Mouse (Mus musculus) kidney, embryonic 16.5 days (tissue): ENCODE measurements at regions not wholly inside any gene's neighbourhood (a gene's known extent, or its start where the extent isn't known, plus 50 kb on each side); places are given as distances from the start of the nearest gene placed in this dataset.
A peak's percentile ranks its signal among the peaks of the same experiment; 100 is the strongest.

Source experiments
- ATAC-seq: fragments of 200-750 bp; cut with Nextera tagmentation; 2 replicates; pipeline ENCODE4 v1.8.0; 2017; ENCODE audit warnings: moderate TSS enrichment; ENCODE audit not compliant: low FRiP score, low TSS enrichment
- H3K27ac ChIP-seq: fragments of 300-500 bp; sonication (generic); 2 replicates; pipeline ENCODE4 v1.5.1; 2014; ENCODE audit warnings: low read length
- H3K27me3 ChIP-seq: fragments of 300-500 bp; sonication (generic); 2 replicates; pipeline ENCODE4 v1.6.1; 2014; ENCODE audit warnings: low read length, control low read depth, mixed read lengths; ENCODE audit not compliant: insufficient read depth
- H3K36me3 ChIP-seq: fragments of 300-500 bp; sonication (generic); 2 replicates; pipeline ENCODE4 v1.6.1; 2014; ENCODE audit warnings: low read length, control low read depth, mixed read lengths; ENCODE audit not compliant: insufficient read depth
- H3K4me1 ChIP-seq: fragments of 300-500 bp; sonication (generic); 2 replicates; pipeline ENCODE4 v1.6.1; 2014; ENCODE audit warnings: low read length, control low read depth, mixed read lengths; ENCODE audit not compliant: insufficient read depth
- H3K4me2 ChIP-seq: fragments of 300-500 bp; sonication (generic); replicated peaks from 2 replicates; pipeline ENCODE4 v1.6.1; 2014; ENCODE audit warnings: low read depth, low read length
- H3K4me3 ChIP-seq: fragments of 300-500 bp; sonication (generic); 2 replicates; pipeline ENCODE4 v1.5.1; 2014; ENCODE audit warnings: mild to moderate bottlenecking, low read length
- H3K9ac ChIP-seq: fragments of 300-500 bp; sonication (generic); replicated peaks from 2 replicates; pipeline ENCODE4 v1.6.1; 2014; ENCODE audit warnings: low read length
- H3K9me3 ChIP-seq: fragments of 300-500 bp; sonication (generic); 2 replicates; pipeline ENCODE4 v1.6.1; 2016; ENCODE audit warnings: low read length, control low read depth
- WGBS: fragments of 180-500 bp; shearing (Covaris S2); extraction: QIAGEN DNeasy Blood & Tissue Kit; methylation state at CpG from one replicate; pipeline ENCODE4 v1.1.7; 2014; 5-methylcytosine and 5-hydroxymethylcytosine counted together

DNA sequence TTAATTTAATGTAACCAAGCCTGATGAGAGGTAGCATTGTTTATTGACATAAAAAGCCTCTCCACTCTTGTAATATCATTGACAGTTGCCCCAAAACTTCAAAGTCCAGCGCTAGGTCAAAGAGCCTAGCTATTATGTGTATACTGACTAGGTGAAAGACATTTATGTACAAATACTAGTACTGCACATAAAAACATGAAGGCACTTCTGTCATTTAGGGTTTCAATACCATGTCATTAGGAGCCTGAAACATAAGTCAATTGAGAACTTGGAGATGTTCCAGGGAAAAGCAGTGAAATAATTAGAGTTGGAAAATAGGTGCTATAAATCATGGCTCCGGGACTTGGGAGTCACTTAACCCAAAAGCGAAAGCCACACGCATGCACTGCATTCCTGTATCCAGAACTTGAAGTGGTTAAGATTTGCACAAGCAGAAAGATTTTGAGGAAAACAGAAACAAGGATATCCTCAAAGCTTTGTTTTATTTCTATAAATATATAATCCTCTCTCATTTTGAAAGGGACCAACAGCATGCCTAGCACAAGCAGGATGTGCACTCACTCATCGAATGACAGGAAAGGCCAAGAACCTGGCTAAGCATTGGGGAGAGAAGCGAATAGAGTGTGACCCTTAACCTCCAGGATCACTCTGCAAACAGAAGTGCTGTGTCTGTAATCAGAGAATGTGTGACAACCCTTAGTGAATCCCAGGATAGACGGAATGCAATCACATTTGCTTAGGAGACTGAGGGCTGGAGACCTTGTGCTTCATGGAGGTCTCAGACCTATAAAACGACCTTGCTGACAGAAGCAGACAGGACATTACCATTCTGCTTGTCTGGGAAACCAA lies 176.3 kb upstream of the Crim1 start:
- no peaks in the 10 kb centered on the region for H3K9me3 ChIP-seq
- H3K27ac ChIP-seq, result no peak overlapping the region
- no peak overlapping the region for H3K4me3 ChIP-seq
- 13% methylated on average over 8 of the region's 8 CpGs for WGBS
- ATAC-seq, result no peak; the same call in 1 of the 2 replicates
- no peak overlapping the region for H3K9ac ChIP-seq
- H3K36me3 ChIP-seq, result no peaks in the 10 kb centered on the region
- no peaks in the 10 kb centered on the region for H3K27me3 ChIP-seq
- H3K4me2 ChIP-seq, result no peak overlapping the region
- peaks cover 7% of the 10 kb centered on the region for H3K4me1 ChIP-seq

DNA sequence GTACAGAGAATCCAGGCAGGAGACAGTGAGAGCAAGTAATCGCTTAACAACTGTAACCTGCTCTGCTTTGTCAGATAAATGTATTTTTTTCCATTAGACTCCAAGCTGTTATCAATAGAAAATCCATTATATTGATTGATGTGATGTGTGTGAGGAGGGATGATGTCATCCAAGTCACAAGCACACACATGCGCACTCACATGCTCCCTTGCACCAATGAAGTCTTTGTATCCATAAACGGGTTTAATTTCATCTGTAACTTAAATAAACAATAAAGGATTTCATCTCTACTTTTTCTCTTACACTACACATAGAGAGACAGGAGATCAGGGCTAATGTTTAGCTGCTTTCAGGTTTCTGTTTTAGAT lies 175.7 kb upstream of the Crim1 start:
- WGBS, result 47% methylated on average over 3 of the region's 3 CpGs

DNA sequence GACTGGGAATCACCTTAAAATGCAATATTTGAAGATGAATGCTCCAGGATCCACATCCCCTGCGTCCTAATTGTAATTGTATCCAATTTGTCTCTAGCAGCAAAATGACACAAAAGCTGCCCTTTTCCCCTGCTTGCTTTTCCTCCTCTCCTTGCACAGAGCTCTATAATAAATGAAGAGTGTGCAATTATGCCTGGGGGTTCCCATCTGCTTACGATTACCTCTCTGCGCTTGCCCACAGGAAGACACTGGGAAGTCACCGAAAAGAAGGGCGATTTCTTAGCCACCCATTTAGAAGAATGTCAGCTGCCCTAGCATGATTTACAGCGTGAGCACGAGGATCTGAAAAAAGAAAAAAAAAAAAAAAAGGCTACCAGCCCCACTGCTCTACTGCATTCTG lies 174.8 kb upstream of the Crim1 start:
- H3K4me2 ChIP-seq, result no peak overlapping the region
- H3K4me3 ChIP-seq, result no peak overlapping the region
- WGBS, result 61% methylated on average over 7 of the region's 7 CpGs
- no peak overlapping the region for H3K27ac ChIP-seq
- H3K4me1 ChIP-seq, result peaks cover 7% of the 10 kb centered on the region
- H3K9ac ChIP-seq, result no peak overlapping the region
- no peaks in the 10 kb centered on the region for H3K27me3 ChIP-seq
- H3K9me3 ChIP-seq, result no peaks in the 10 kb centered on the region
- no peak for ATAC-seq
- H3K36me3 ChIP-seq, result no peaks in the 10 kb centered on the region

More for the DNA sequence above, 175.7 kb upstream of the Crim1 start:
- Histone ChIP-seq H3K27me3 (no peaks in the 10 kb centered on the region), H3K9ac (no peak overlapping the region), H3K4me3 (no peak overlapping the region), H3K36me3 (no peaks in the 10 kb centered on the region), H3K27ac (no peak overlapping the region), H3K4me2 (no peak overlapping the region), H3K9me3 (no peaks in the 10 kb centered on the region), H3K4me1 (peaks cover 7% of the 10 kb centered on the region)
- ATAC-seq, result no peak

DNA sequence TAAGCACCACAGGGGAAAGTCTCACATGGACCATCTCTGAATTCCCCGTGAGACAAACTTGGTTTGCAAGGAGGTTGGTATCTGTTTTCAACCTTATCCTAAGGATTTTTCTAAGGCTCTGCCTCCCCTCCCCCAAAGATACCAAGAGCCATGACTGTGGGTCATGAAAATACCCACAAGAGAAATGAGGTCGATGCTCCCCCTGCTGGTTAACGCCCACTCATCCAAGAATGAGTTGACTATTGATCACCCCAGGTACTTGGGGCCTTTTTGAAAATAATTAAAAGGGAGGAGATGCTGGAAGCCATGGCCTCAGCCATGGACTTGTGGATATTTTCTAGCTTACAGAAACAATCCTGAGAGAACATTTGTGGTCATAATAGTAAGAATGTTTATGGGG lies 164.4 kb upstream of the Crim1 start:
- H3K4me1 ChIP-seq, result no peaks in the 10 kb centered on the region
- no peak overlapping the region for H3K9ac ChIP-seq
- no peaks in the 10 kb centered on the region for H3K36me3 ChIP-seq
- no peak overlapping the region for H3K4me3 ChIP-seq
- no peak for ATAC-seq
- H3K27ac ChIP-seq, result no peak overlapping the region
- H3K4me2 ChIP-seq, result no peak overlapping the region
- no peaks in the 10 kb centered on the region for H3K9me3 ChIP-seq
- 72% methylated on average over 3 of the region's 3 CpGs for WGBS
- no peaks in the 10 kb centered on the region for H3K27me3 ChIP-seq

DNA sequence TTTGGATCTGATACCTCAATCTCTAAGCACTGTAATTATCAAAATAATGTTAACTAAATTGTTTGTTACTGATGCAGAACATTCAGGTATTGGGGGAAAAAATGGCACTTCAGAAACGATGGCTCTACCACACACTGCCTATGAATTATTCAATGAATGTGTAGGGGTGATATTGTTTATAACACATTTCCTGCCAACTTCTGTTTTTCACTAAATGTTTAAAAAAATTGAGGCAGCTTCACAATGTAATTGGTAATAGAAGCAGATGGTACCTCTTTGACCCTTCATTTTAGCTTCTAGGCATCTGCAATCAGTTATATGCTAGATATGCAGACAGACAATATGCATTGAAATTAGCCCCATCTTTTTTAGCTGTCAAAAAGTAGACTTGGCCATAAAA lies 159.7 kb upstream of the Crim1 start:
- no peak overlapping the region for H3K27ac ChIP-seq
- no peak for ATAC-seq

DNA sequence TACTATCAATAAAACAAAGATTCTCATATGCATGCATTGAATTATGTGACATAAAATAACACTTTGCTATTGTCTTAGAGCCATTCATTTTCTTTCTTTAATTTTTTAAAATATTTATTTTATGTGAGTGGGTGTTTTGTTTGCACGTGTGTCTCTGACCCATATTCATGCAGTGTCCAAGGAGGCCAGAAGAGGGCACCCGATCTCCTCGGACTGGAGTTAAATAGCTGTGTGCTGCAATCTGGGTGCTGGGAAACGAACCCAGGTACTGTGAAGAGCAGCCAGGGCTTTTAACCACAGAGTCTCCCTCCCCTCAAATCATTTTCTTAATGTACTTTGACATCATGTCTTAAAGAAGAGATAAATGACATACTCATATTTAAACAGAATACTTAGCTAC lies 158.8 kb upstream of the Crim1 start:
- H3K36me3 ChIP-seq, result no peaks in the 10 kb centered on the region
- H3K4me3 ChIP-seq, result no peak overlapping the region
- H3K27ac ChIP-seq, result no peak overlapping the region
- no peak for ATAC-seq
- WGBS, result 78% methylated on average over 4 of the region's 4 CpGs
- H3K27me3 ChIP-seq, result no peaks in the 10 kb centered on the region
- H3K4me1 ChIP-seq, result no peaks in the 10 kb centered on the region
- no peaks in the 10 kb centered on the region for H3K9me3 ChIP-seq
- H3K4me2 ChIP-seq, result no peak overlapping the region
- no peak overlapping the region for H3K9ac ChIP-seq

More for the DNA sequence above, 159.7 kb upstream of the Crim1 start:
- Histone ChIP-seq H3K4me2 (no peak overlapping the region), H3K4me1 (no peaks in the 10 kb centered on the region), H3K36me3 (no peaks in the 10 kb centered on the region), H3K9me3 (no peaks in the 10 kb centered on the region), H3K9ac (no peak overlapping the region), H3K27me3 (no peaks in the 10 kb centered on the region), H3K4me3 (no peak overlapping the region)
- WGBS, result 76% methylated on average over 1 of the region's 1 CpGs

DNA sequence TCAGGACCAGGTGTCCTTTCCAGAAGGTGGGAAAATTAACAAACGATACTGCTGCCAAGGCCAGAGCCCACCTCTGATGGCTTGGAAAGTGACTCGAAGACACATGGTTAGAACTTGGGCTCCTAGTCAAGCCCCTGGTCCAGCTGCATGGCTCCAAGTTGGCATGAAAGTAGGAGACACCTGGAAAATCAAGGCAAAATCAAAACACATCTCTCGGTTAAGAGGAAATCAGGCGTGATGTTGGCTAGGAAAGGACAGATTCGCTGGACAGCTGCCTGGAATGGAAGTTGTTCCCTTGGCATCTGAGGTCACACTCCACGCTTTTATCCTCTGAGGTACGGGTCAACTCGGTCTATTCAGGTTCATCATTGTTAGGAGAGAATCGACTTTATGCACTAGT lies 150.3 kb upstream of the Crim1 start:
- H3K4me2 ChIP-seq, result no peak overlapping the region
- H3K4me3 ChIP-seq, result no peak overlapping the region
- WGBS, result 86% methylated on average over 9 of the region's 9 CpGs
- H3K27me3 ChIP-seq, result no peaks in the 10 kb centered on the region
- no peak overlapping the region for H3K27ac ChIP-seq
- H3K36me3 ChIP-seq, result no peaks in the 10 kb centered on the region
- no peaks in the 10 kb centered on the region for H3K4me1 ChIP-seq
- H3K9ac ChIP-seq, result no peak overlapping the region
- ATAC-seq, result no peak
- no peaks in the 10 kb centered on the region for H3K9me3 ChIP-seq

DNA sequence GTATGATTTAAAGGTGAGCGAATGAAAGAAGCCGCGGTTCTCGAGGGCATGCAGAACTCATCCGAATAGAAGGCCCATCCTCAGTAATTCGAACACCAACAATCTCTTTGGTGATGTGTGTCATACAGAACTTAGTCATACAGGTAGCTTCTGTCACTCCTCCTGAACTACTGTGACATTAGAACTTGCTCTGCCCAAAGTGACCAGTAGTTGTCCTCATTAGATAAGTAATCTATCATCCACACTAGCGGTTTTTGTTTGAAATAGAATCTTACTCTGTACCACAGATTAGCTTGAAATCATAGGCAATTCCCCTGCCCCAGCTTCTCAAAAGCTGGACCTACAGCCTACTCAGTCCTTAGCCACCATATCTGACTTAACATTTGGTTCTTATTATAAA lies 149.8 kb upstream of the Crim1 start:
- WGBS, result 90% methylated on average over 7 of the region's 7 CpGs
- Histone ChIP-seq H3K27me3 (no peaks in the 10 kb centered on the region), H3K4me2 (no peak overlapping the region), H3K4me1 (no peaks in the 10 kb centered on the region), H3K27ac (no peak overlapping the region), H3K4me3 (no peak overlapping the region), H3K9ac (no peak overlapping the region), H3K36me3 (no peaks in the 10 kb centered on the region), H3K9me3 (no peaks in the 10 kb centered on the region)
- no peak for ATAC-seq

DNA sequence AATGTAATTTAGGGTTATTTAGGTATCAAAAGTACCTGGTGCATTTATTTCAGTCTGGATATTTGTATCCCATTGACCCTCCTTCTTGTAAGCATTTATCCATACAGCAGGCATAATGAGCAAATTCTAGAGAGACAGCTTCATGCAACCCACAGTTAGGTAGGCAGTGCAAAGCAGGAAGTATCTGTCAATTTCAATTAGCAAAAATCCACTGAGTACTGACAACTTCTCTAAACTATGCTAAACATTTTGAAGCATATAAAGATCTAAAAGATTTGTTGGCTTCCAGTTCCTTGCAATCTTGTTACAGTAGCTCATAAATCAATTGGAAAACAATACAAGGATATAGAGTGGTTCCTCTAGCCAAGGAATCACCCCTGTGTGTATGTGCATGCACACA lies 124.2 kb upstream of the Crim1 start:
- H3K4me3 ChIP-seq, result no peak overlapping the region
- ATAC-seq, result peak; percentile 61; the same call in 1 of the 2 replicates
- no peak overlapping the region for H3K9ac ChIP-seq
- no peaks in the 10 kb centered on the region for H3K27me3 ChIP-seq
- no peak overlapping the region for H3K4me2 ChIP-seq
- no peaks in the 10 kb centered on the region for H3K4me1 ChIP-seq
- H3K36me3 ChIP-seq, result no peaks in the 10 kb centered on the region
- H3K9me3 ChIP-seq, result no peaks in the 10 kb centered on the region
- no peak overlapping the region for H3K27ac ChIP-seq

DNA sequence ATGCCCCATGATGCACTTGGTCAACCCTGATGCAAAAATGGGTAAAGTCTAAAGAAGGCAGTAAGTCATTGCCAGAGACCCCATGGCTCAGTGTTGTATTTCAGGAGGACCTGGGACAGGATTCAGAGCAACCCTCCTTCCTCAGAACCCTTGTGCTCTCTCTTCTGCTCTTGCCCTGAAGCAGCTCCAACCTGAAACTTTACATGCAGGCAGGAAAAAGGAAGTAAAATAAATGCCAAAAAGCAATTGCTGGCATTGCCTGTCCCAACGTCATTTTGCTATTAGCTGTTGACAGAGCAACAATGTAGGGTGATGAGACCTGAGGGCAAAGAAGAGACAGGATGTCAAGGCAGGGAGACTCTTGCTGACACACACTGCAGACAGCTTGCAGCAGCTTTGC lies 121.7 kb upstream of the Crim1 start:
- 25% methylated on average over 1 of the region's 1 CpGs for WGBS
- no peak for ATAC-seq
- no peaks in the 10 kb centered on the region for H3K4me1 ChIP-seq
- H3K36me3 ChIP-seq, result no peaks in the 10 kb centered on the region
- no peak overlapping the region for H3K4me2 ChIP-seq
- no peaks in the 10 kb centered on the region for H3K27me3 ChIP-seq
- no peak overlapping the region for H3K9ac ChIP-seq
- H3K27ac ChIP-seq, result no peak overlapping the region
- H3K9me3 ChIP-seq, result no peaks in the 10 kb centered on the region
- no peak overlapping the region for H3K4me3 ChIP-seq
